21 mouse cellular contexts compared by ENCODE assay signal in genomic region chr8:70157240-70157800, GRCm38 (mm10). TPM values are rescaled to one million over a fixed set of nuclear protein-coding genes. Genes with fewer than 3 reads are reported as not detected.
A peak's percentile ranks its signal among the peaks of the same experiment; 100 is the strongest.
DNase-seq lines count a peak whose midpoint lies in the region; ATAC-seq and TF ChIP-seq lines count a peak whose summit lies in the region.
"Had no signal": no experiment of that assay in that cellular context is flagged by ENCODE, and none has a peak within 500 bp of the region (broad histone marks: within the 10 kb centered on the region; RNA-seq: fewer than 3 reads in every experiment).

No protein-coding gene starts in this region.

- no peak for ATAC-seq in heart, embryonic 11.5 days (replicated peaks; ENCODE audit: insufficient number of reproducible peaks, low FRiP score, low TSS enrichment)
- ATAC-seq in midbrain, embryonic 11.5 days (ENCODE audit: low FRiP score): no peak
- no peak for ATAC-seq in midbrain, embryonic 16.5 days
- no peak for ATAC-seq in granulocyte monocyte progenitor cell, adult 5-6 weeks (replicated peaks; ENCODE audit: poor library complexity, severe bottlenecking)

- H3K27me3 ChIP-seq in heart, embryonic 11.5 days (ENCODE audit: control insufficient read depth, insufficient read depth, low read length): peaks cover 17% of the 10 kb centered on the region
- no peaks in the 10 kb centered on the region for H3K27me3 ChIP-seq in midbrain, embryonic 11.5 days (ENCODE audit: control insufficient read depth, insufficient read depth, low read length)
- no peaks in the 10 kb centered on the region for H3K27me3 ChIP-seq in midbrain, embryonic 16.5 days (ENCODE audit: control insufficient read depth, insufficient read depth, low read depth, low read length)
- no peaks in the 10 kb centered on the region for H3K27me3 ChIP-seq in CH12.LX (replicated peaks)
- peaks cover 47% of the 10 kb centered on the region for H3K27me3 ChIP-seq in forebrain, embryonic 10.5 days (ENCODE audit: poor library complexity, severe bottlenecking)
- H3K27me3 ChIP-seq: Patski had no signal

- H3K4me3 ChIP-seq in heart, embryonic 11.5 days (ENCODE audit: low read depth, low read length): no peak overlapping the region
- H3K4me3 ChIP-seq in midbrain, embryonic 11.5 days (ENCODE audit: low read depth, low read length): no peak overlapping the region
- no peak overlapping the region for H3K4me3 ChIP-seq in midbrain, embryonic 16.5 days (ENCODE audit: low read depth, low read length)
- peak overlapping the region; percentile 40 to 69 (median 42) for H3K4me3 ChIP-seq in CH12.LX (replicated peaks in 1 of 3; ENCODE audit: low read depth in 2 of 3, low read length in 2 of 3, poor library complexity in 1 of 3)
- H3K4me3 ChIP-seq in forebrain, embryonic 10.5 days: no peak overlapping the region
- H3K4me3 ChIP-seq: forebrain, embryonic 12.5 days had no signal

- H3K27ac ChIP-seq in heart, embryonic 11.5 days (ENCODE audit: low read depth, low read length): no peak overlapping the region
- 0 out of 2 replicates have a peak overlapping the region, but pooled peaks have one; percentile 14 for H3K27ac ChIP-seq in midbrain, embryonic 11.5 days (ENCODE audit: low read depth, low read length)
- H3K27ac ChIP-seq in midbrain, embryonic 16.5 days (ENCODE audit: low read length): no peak overlapping the region
- peak overlapping the region; percentile 98 for H3K27ac ChIP-seq in CH12.LX (ENCODE audit: insufficient read depth, low read depth)
- no peak overlapping the region for H3K27ac ChIP-seq in forebrain, embryonic 10.5 days
- H3K27ac ChIP-seq: forebrain, embryonic 12.5 days had no signal

- peak; percentile 55 for TF ChIP-seq EP300 in CH12.LX (IDR thresholded peaks at IDR 0.05; ENCODE audit: low read length)

- H3K4me2 ChIP-seq in heart, embryonic 11.5 days: no peak overlapping the region
- H3K4me2 ChIP-seq in midbrain, embryonic 11.5 days: no peak overlapping the region
- H3K4me2 ChIP-seq in midbrain, embryonic 16.5 days (ENCODE audit: low read length): no peak overlapping the region
- peak overlapping the region; percentile 93 for H3K4me2 ChIP-seq in CH12.LX (ENCODE audit: insufficient read depth, low read depth, poor library complexity, severe bottlenecking)

- H3K4me1 ChIP-seq in heart, embryonic 11.5 days (ENCODE audit: control insufficient read depth, insufficient read depth, low read length): peaks cover 4% of the 10 kb centered on the region
- peaks cover 3% of the 10 kb centered on the region for H3K4me1 ChIP-seq in midbrain, embryonic 11.5 days (ENCODE audit: control insufficient read depth, insufficient read depth, low read length)
- H3K4me1 ChIP-seq in midbrain, embryonic 16.5 days (ENCODE audit: control insufficient read depth, insufficient read depth, low read length): peaks cover 4% of the 10 kb centered on the region
- H3K4me1 ChIP-seq in CH12.LX (ENCODE audit: control insufficient read depth in 1 of 2, insufficient read depth in 2 of 2): peaks cover 28 to 52% of the 10 kb centered on the region in 2 experiments
- peaks cover 36% of the 10 kb centered on the region for H3K4me1 ChIP-seq in forebrain, embryonic 10.5 days

- in situ Hi-C loops in CH12.LX (cut with MboI; ENCODE audit: low pct_ligation_motif_present, low pct_unique_long_range_greater_than_20kb, low sequenced_read_pairs): no loop called here

- H3K9ac ChIP-seq in heart, embryonic 11.5 days (ENCODE audit: low read depth, low read length): no peak overlapping the region
- no peak overlapping the region for H3K9ac ChIP-seq in midbrain, embryonic 11.5 days (ENCODE audit: low read length)
- H3K9ac ChIP-seq in midbrain, embryonic 16.5 days (ENCODE audit: low read depth, low read length): no peak overlapping the region
- H3K9ac ChIP-seq in CH12.LX (ENCODE audit: insufficient read depth, low read depth): peak overlapping the region; percentile 90
- H3K9ac ChIP-seq: forebrain, embryonic 12.5 days had no signal

- H3K36me3 ChIP-seq in heart, embryonic 11.5 days (ENCODE audit: control insufficient read depth, insufficient read depth, low read length): no peaks in the 10 kb centered on the region
- H3K36me3 ChIP-seq in midbrain, embryonic 11.5 days (ENCODE audit: control insufficient read depth, insufficient read depth, low read length): no peaks in the 10 kb centered on the region
- no peaks in the 10 kb centered on the region for H3K36me3 ChIP-seq in midbrain, embryonic 16.5 days (ENCODE audit: control insufficient read depth, insufficient read depth, low read length)
- peaks cover 36 to 49% of the 10 kb centered on the region in 2 experiments for H3K36me3 ChIP-seq in CH12.LX (replicated peaks in 1 of 2; ENCODE audit: control insufficient read depth in 1 of 2, insufficient read depth in 1 of 2, low read length in 1 of 2)
- H3K36me3 ChIP-seq in forebrain, embryonic 10.5 days (replicated peaks): no peaks in the 10 kb centered on the region
- H3K36me3 ChIP-seq: forebrain, embryonic 12.5 days had no signal

- no peak for TF ChIP-seq CTCF in CH12.LX (conservative IDR thresholded peaks at IDR 0.05 in 1 of 2, IDR thresholded peaks at IDR 0.05 in 1 of 2; ENCODE audit: low read depth in 2 of 2, low read length in 2 of 2)

- peak; percentile 8 for TF ChIP-seq POLR2A in CH12.LX (IDR thresholded peaks at IDR 0.05; ENCODE audit: low read depth, low read length)

- no peaks in the 10 kb centered on the region for H3K9me3 ChIP-seq in heart, embryonic 11.5 days (replicated peaks; ENCODE audit: control insufficient read depth, low read length)
- no peaks in the 10 kb centered on the region for H3K9me3 ChIP-seq in midbrain, embryonic 11.5 days (ENCODE audit: control insufficient read depth, low read length)
- no peaks in the 10 kb centered on the region for H3K9me3 ChIP-seq in midbrain, embryonic 16.5 days (replicated peaks; ENCODE audit: control insufficient read depth, low read length, poor library complexity, severe bottlenecking)
- no peaks in the 10 kb centered on the region for H3K9me3 ChIP-seq in CH12.LX (replicated peaks; ENCODE audit: low read length)
- no peaks in the 10 kb centered on the region for H3K9me3 ChIP-seq in forebrain, embryonic 10.5 days
- H3K9me3 ChIP-seq: forebrain, embryonic 12.5 days; G1E had no signal

- 86% methylated on average over 1 of the region's 1 CpGs for WGBS in heart, embryonic 11.5 days (ENCODE audit: insufficient replicate concordance)
- 88% methylated on average over 1 of the region's 1 CpGs for WGBS in midbrain, embryonic 11.5 days
- WGBS in midbrain, embryonic 16.5 days: 100% methylated on average over 1 of the region's 1 CpGs
- 100% methylated on average over 1 of the region's 1 CpGs for WGBS in forebrain, embryonic 10.5 days

- peak; percentile 86 for DNase-seq in heart, adult 11 months
- peak; percentile 53 for DNase-seq in midbrain, embryonic 11.5 days (ENCODE audit: low spot score, missing footprints)
- DNase-seq in A20 (ENCODE audit: low read depth, low spot score) (peak; percentile 72), CH12.LX (ENCODE audit: extremely low read depth) (no peak)
- DNase-seq in forebrain, embryonic 10.5 days (ENCODE audit: extremely low spot score, low spot score): no peak
- DNase-seq: adrenal gland, adult 8-10 months; adrenal gland, postnatal 14 days; adrenal gland, postnatal 36 days; B cell, adult 2 months; cerebellum, adult 11-12 months; cerebellum, adult 2 months; cerebellum, adult 9-10 months; cerebellum, postnatal 10 days; cerebellum, postnatal 25 days had no signal

- peaks cover 72% of the 10 kb centered on the region for H3K79me2 ChIP-seq in CH12.LX (replicated peaks; ENCODE audit: control insufficient read depth, extremely low read depth, insufficient read depth, poor library complexity, severe bottlenecking)

- dilution Hi-C loops in CH12.LX (cut with MboI; ENCODE audit: extremely low pct_ligation_motif_present, extremely low pct_unique_long_range_greater_than_20kb, low sequenced_read_pairs): no loop called here

- TF ChIP-seq RAD21 in CH12.LX (IDR thresholded peaks at IDR 0.05; ENCODE audit: low read depth, low read length): no peak

RNA-seq across cellular contexts. Expression of gene Tmem161a, which starts 14.8 kb away (rescaled TPM):
- 64.9 and 67.7 TPM in 2 replicates for polyA plus RNA-seq in heart, embryonic 11.5 days (2014; fragmentation: Nextera tagmentation; extraction: Ambion mirVana)
- polyA plus RNA-seq in midbrain, embryonic 11.5 days (2014; fragmentation: Nextera tagmentation; extraction: Ambion mirVana): 28.6 and 33.3 TPM in 2 replicates
- polyA plus RNA-seq in midbrain, embryonic 16.5 days (2015; fragmentation: Nextera tagmentation; extraction: Ambion mirVana): 51.0 and 54.5 TPM in 2 replicates
- total RNA-seq in CH12.LX (2012; rRNA removed): 54.2 and 65.0 TPM in 2 replicates
- total RNA-seq in CH12.LX (2014; rRNA removed): 68.2 and 73.6 TPM in 2 replicates
- 42.3 and 48.5 TPM in 2 replicates for polyA plus RNA-seq in CH12.LX (2012; ENCODE audit: insufficient read length, low read depth)
- 68.8 and 70.2 TPM in 2 replicates for polyA plus RNA-seq in forebrain, embryonic 10.5 days (2016; fragmentation: Nextera tagmentation; extraction: Ambion mirVana)
- total RNA-seq in granulocyte monocyte progenitor cell, adult 5-6 weeks (2014; fragmentation: Nextera tagmentation): 15.6 and 29.6 TPM in 2 replicates
- total RNA-seq in granulocyte monocyte progenitor cell, adult 5-6 weeks (2017): 9.4 and 21.4 TPM in 2 replicates

RNA-seq across cellular contexts. Expression of gene Mef2b, which starts 17.8 kb away (rescaled TPM):
- 0.21 and 0.39 TPM in 2 replicates for polyA plus RNA-seq in heart, embryonic 11.5 days (2014; fragmentation: Nextera tagmentation; extraction: Ambion mirVana)
- 0.23 and 0.40 TPM in 2 replicates for polyA plus RNA-seq in midbrain, embryonic 11.5 days (2014; fragmentation: Nextera tagmentation; extraction: Ambion mirVana)
- polyA plus RNA-seq in midbrain, embryonic 16.5 days (2015; fragmentation: Nextera tagmentation; extraction: Ambion mirVana): 0.51 and 0.73 TPM in 2 replicates
- total RNA-seq in CH12.LX (2012; rRNA removed) (194 and 232 TPM in 2 replicates), CH12.LX (2014; rRNA removed) (60.1 and 61.0 TPM in 2 replicates)
- 130 and 168 TPM in 2 replicates for polyA plus RNA-seq in CH12.LX (2012; ENCODE audit: insufficient read length, low read depth)
- polyA plus RNA-seq in forebrain, embryonic 10.5 days (2016; fragmentation: Nextera tagmentation; extraction: Ambion mirVana): 0.71 and 0.74 TPM in 2 replicates
- total RNA-seq in granulocyte monocyte progenitor cell, adult 5-6 weeks (2014; fragmentation: Nextera tagmentation): not detected in 2 replicates
- not detected in 2 replicates for total RNA-seq in granulocyte monocyte progenitor cell, adult 5-6 weeks (2017)
- polyA plus RNA-seq: activated CD4-positive, CD25-positive, alpha-beta regulatory T cell, adult 4 months had no signal

RNA-seq across cellular contexts. Expression of gene Borcs8, which starts 18.0 kb away (rescaled TPM):
- polyA plus RNA-seq in heart, embryonic 11.5 days (2014; fragmentation: Nextera tagmentation; extraction: Ambion mirVana): 45.7 and 46.5 TPM in 2 replicates
- 37.4 and 41.3 TPM in 2 replicates for polyA plus RNA-seq in midbrain, embryonic 11.5 days (2014; fragmentation: Nextera tagmentation; extraction: Ambion mirVana)
- polyA plus RNA-seq in midbrain, embryonic 16.5 days (2015; fragmentation: Nextera tagmentation; extraction: Ambion mirVana): 48.7 and 55.5 TPM in 2 replicates
- total RNA-seq in CH12.LX (2012; rRNA removed) (56.4 and 63.9 TPM in 2 replicates), CH12.LX (2014; rRNA removed) (22.2 and 28.7 TPM in 2 replicates)
- 44.0 and 45.8 TPM in 2 replicates for polyA plus RNA-seq in CH12.LX (2012; ENCODE audit: insufficient read length, low read depth)
- polyA plus RNA-seq in forebrain, embryonic 10.5 days (2016; fragmentation: Nextera tagmentation; extraction: Ambion mirVana): 38.5 and 41.6 TPM in 2 replicates
- total RNA-seq in granulocyte monocyte progenitor cell, adult 5-6 weeks (2014; fragmentation: Nextera tagmentation): 26.6 and 53.7 TPM in 2 replicates
- 34.3 and 40.0 TPM in 2 replicates for total RNA-seq in granulocyte monocyte progenitor cell, adult 5-6 weeks (2017)

RNA-seq across cellular contexts. Expression of gene Rfxank, which starts 18.4 kb away (rescaled TPM):
- polyA plus RNA-seq in heart, embryonic 11.5 days (2014; fragmentation: Nextera tagmentation; extraction: Ambion mirVana): 13.2 and 15.1 TPM in 2 replicates
- 10.8 and 11.7 TPM in 2 replicates for polyA plus RNA-seq in midbrain, embryonic 11.5 days (2014; fragmentation: Nextera tagmentation; extraction: Ambion mirVana)
- 10.7 and 11.8 TPM in 2 replicates for polyA plus RNA-seq in midbrain, embryonic 16.5 days (2015; fragmentation: Nextera tagmentation; extraction: Ambion mirVana)
- 13.8 and 17.2 TPM in 2 replicates for total RNA-seq in CH12.LX (2012; rRNA removed)
- total RNA-seq in CH12.LX (2014; rRNA removed): 10.5 and 13.4 TPM in 2 replicates
- 9.5 and 12.3 TPM in 2 replicates for polyA plus RNA-seq in CH12.LX (2012; ENCODE audit: insufficient read length, low read depth)
- polyA plus RNA-seq in forebrain, embryonic 10.5 days (2016; fragmentation: Nextera tagmentation; extraction: Ambion mirVana): 17.1 and 19.2 TPM in 2 replicates
- total RNA-seq in granulocyte monocyte progenitor cell, adult 5-6 weeks (2014; fragmentation: Nextera tagmentation): 4.8 and 6.9 TPM in 2 replicates
- total RNA-seq in granulocyte monocyte progenitor cell, adult 5-6 weeks (2017): 5.9 and 11.6 TPM in 2 replicates

RNA-seq across cellular contexts. Expression of gene Nr2c2ap, which starts 26.2 kb away (rescaled TPM):
- 17.0 and 23.4 TPM in 2 replicates for polyA plus RNA-seq in heart, embryonic 11.5 days (2014; fragmentation: Nextera tagmentation; extraction: Ambion mirVana)
- polyA plus RNA-seq in midbrain, embryonic 11.5 days (2014; fragmentation: Nextera tagmentation; extraction: Ambion mirVana): 14.3 and 16.9 TPM in 2 replicates
- 35.0 and 38.2 TPM in 2 replicates for polyA plus RNA-seq in midbrain, embryonic 16.5 days (2015; fragmentation: Nextera tagmentation; extraction: Ambion mirVana)
- total RNA-seq in CH12.LX (2012; rRNA removed) (22.7 and 27.4 TPM in 2 replicates), CH12.LX (2014; rRNA removed) (15.6 and 16.4 TPM in 2 replicates)
- 61.3 and 71.3 TPM in 2 replicates for polyA plus RNA-seq in CH12.LX (2012; ENCODE audit: insufficient read length, low read depth)
- polyA plus RNA-seq in forebrain, embryonic 10.5 days (2016; fragmentation: Nextera tagmentation; extraction: Ambion mirVana): 35.7 and 37.9 TPM in 2 replicates
- total RNA-seq in granulocyte monocyte progenitor cell, adult 5-6 weeks (2014; fragmentation: Nextera tagmentation): 37.0 and 64.5 TPM in 2 replicates
- total RNA-seq in granulocyte monocyte progenitor cell, adult 5-6 weeks (2017): 8.7 and 9.4 TPM in 2 replicates

Comparison
In these comparisons a context has a peak if more than half of its experiments do, and no peak if none do; other contexts are left out.
1. H3K27ac ChIP-seq: peak in midbrain, embryonic 11.5 days (single experiment) and CH12.LX (single experiment); none in heart, embryonic 11.5 days (single experiment), midbrain, embryonic 16.5 days (single experiment) and forebrain, embryonic 10.5 days (single experiment).
2. DNase-seq: peak in heart, adult 11 months (single experiment), midbrain, embryonic 11.5 days (single experiment) and A20 (single experiment); none in CH12.LX (single experiment) and forebrain, embryonic 10.5 days (single experiment).
3. H3K4me3 ChIP-seq: peak in CH12.LX (3 of 3); none in heart, embryonic 11.5 days (single experiment), midbrain, embryonic 11.5 days (single experiment), midbrain, embryonic 16.5 days (single experiment) and forebrain, embryonic 10.5 days (single experiment).
4. RNA of gene Mef2b, which starts 17.8 kb away (polyA plus RNA-seq): 130 to 168 TPM in CH12.LX; 0.71 to 0.74 TPM in forebrain, embryonic 10.5 days, 0.51 to 0.73 TPM in midbrain, embryonic 16.5 days, 0.23 to 0.40 TPM in midbrain, embryonic 11.5 days and 0.21 to 0.39 TPM in heart, embryonic 11.5 days; every median in the first group is over 10 times any median in the second.